Mouse (Mus musculus) forebrain, embryonic 16.5 days (tissue): ENCODE data around the gene Nme2. TPM values are rescaled to one million over a fixed set of nuclear protein-coding genes. Genes with fewer than 3 reads are reported as not detected.
A peak's percentile ranks its signal among the peaks of the same experiment; 100 is the strongest.

ENCODE experiments used
- ATAC-seq: fragments of 200-750 bp; cut with Nextera tagmentation; 2 replicates; pipeline ENCODE4 v1.8.0; 2017; ENCODE audit warnings: mild to moderate bottlenecking, moderate library complexity
- H3K27ac ChIP-seq: fragments of 300-500 bp; sonication (generic); 2 replicates; pipeline ENCODE4 v1.5.1; 2014; ENCODE audit warnings: low read length, control low read depth
- H3K27me3 ChIP-seq: fragments of 300-500 bp; sonication (generic); replicated peaks from 2 replicates; pipeline ENCODE4 v1.6.1; 2014; ENCODE audit warnings: low read length; ENCODE audit not compliant: control insufficient read depth, insufficient read depth
- H3K36me3 ChIP-seq: fragments of 300-500 bp; sonication (generic); 2 replicates; pipeline ENCODE4 v1.6.1; 2014; ENCODE audit not compliant: control insufficient read depth, insufficient read depth
- H3K4me1 ChIP-seq: fragments of 300-500 bp; sonication (generic); replicated peaks from 2 replicates; pipeline ENCODE4 v1.6.1; 2014; ENCODE audit warnings: low read length; ENCODE audit not compliant: control insufficient read depth, insufficient read depth
- H3K4me2 ChIP-seq: fragments of 300-500 bp; sonication (generic); 2 replicates; pipeline ENCODE4 v1.6.1; 2014; ENCODE audit warnings: mild to moderate bottlenecking, low read length, control low read depth
- H3K4me3 ChIP-seq: fragments of 300-500 bp; sonication (generic); replicated peaks from 2 replicates; pipeline ENCODE4 v1.5.1; 2014; ENCODE audit warnings: mild to moderate bottlenecking, low read length, control low read depth
- H3K9ac ChIP-seq: fragments of 300-500 bp; sonication (generic); replicated peaks from 2 replicates; pipeline ENCODE4 v1.6.1; 2014; ENCODE audit warnings: low read depth, low read length, control low read depth
- H3K9me3 ChIP-seq: fragments of 300-500 bp; sonication (generic); 2 replicates; pipeline ENCODE4 v1.6.1; 2016; ENCODE audit warnings: low read length; ENCODE audit not compliant: control insufficient read depth
- WGBS: fragments of 180-500 bp; shearing (Covaris S2); extraction: QIAGEN DNeasy Blood & Tissue Kit; methylation state at CpG from one replicate; pipeline ENCODE4 v1.1.7; 2014; 5-methylcytosine and 5-hydroxymethylcytosine counted together
- polyA plus RNA-seq: library from polyadenylated mRNA; unstranded; fragments of >200 nt; fragmentation: Nextera tagmentation; extraction: Ambion mirVana; gene quantifications from 2 replicates; pipeline ENCODE4 v1.2.1, GENCODE M21; 2015

Nme2 gene
- polyA plus RNA-seq, 1 experiment from 2014 or later, result 86.5 TPM

DNA sequence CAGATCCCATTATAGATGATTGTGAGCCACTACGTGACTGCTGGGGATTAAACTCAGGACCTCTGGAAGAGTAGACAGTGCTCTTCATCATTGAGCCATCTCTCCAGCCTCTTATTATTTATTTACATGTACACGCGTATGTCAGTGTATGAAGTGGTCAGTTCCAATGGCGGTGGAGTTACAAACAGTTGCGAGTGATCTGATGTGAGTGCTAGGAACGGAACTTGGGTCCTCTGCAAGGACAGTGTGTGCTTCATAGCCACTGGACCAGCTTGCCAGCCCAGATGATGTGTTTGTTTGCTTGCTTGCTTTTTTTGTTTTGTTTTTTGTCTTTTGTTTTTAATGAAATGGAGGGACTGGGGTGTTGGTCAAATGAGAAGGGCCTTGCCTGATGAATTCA, 13.1 kb upstream of the Nme2 start:
- ATAC-seq, result no peak
- H3K4me2 ChIP-seq, result no peak overlapping the region
- no peaks in the 10 kb centered on the region for H3K27me3 ChIP-seq
- no peak overlapping the region for H3K9ac ChIP-seq
- no peaks in the 10 kb centered on the region for H3K9me3 ChIP-seq
- H3K36me3 ChIP-seq, result peaks cover 13% of the 10 kb centered on the region
- no peak overlapping the region for H3K4me3 ChIP-seq
- peaks cover 13% of the 10 kb centered on the region for H3K4me1 ChIP-seq
- H3K27ac ChIP-seq, result no peak overlapping the region
- 91% methylated on average over 6 of the region's 6 CpGs for WGBS

DNA sequence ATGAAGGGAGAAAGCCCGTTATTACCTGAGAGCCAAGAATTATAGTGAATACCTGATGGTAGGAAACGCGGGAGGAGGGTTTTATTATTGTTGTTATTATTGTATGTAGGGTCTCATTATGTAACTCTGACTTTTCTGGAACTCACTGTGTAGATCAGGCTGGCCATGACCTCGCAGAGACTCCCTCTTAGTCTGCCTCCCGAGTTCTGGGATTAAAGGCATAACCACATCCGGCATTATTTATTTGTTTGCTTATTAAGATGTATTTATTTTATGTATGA, 12.7 kb upstream of the Nme2 start:
- ATAC-seq, result no peak
- Histone ChIP-seq H3K27ac (peak overlapping the region; percentile 49), H3K36me3 (peaks cover 13% of the 10 kb centered on the region), H3K4me3 (peak overlapping the region; percentile 86; the same call in 1 of the 2 replicates), H3K9me3 (no peaks in the 10 kb centered on the region), H3K4me2 (peak overlapping the region; percentile 39), H3K27me3 (no peaks in the 10 kb centered on the region), H3K9ac (no peak overlapping the region), H3K4me1 (peaks cover 13% of the 10 kb centered on the region)
- WGBS, result 46% methylated on average over 6 of the region's 6 CpGs

DNA sequence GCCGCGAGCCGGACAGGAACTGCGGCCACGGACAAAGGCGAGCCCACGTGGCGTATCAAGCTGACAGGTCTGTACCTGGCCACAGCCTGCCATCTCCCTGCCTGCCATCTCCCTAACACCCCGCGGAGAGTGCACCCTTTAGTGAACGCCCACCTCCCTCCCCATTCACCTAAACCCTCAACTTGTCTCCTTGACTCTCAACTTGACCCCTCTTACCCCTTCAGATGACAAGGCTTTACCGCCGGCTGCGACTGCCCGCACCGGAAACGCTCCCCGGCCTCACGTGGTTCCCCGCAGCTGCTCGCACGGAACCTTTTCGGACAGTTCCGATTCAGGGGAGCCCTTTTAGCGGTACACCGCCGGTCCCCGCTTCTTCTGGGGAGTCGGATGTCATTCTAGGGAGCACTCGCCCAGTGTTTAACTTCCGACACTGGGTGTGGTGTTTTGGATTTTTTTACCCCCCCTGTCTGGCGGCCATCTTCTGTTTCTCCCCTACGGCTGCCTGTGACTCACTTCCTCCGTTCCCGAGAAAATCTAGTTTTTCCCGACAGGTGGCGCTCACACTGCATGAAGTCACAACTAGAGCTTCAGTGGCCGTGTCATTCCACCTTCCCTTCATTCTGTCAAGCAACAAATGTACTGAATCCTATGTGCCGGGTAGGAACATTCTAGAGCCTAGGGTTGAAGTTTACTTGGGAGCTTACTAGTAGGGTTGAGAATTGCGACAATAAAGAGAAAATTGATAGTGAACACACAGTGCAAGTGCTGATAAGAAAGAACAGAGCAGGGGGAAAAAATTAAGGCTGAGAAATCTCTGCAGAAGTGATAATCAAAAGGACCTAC, 12.2 kb upstream of the Nme2 start, which contains the start of the genes Gm20390 and Nme1:
Gene Gm20390 (minus strand): TSS at position 289 of the 843 bp plus-strand sequence.
Gene Nme1 (minus strand): TSS at position 517 of the 843 bp plus-strand sequence.
- Histone ChIP-seq H3K4me2 (peak within 1 kb of the TSS; percentile 73), H3K4me3 (peak within 1 kb of the TSS; percentile 86), H3K36me3 (peaks cover 13% of the 10 kb centered on the region), H3K9ac (peak within 1 kb of the TSS; percentile 82), H3K27me3 (no peaks in the 10 kb centered on the region), H3K27ac (peak within 1 kb of the TSS; percentile 79), H3K4me1 (peaks cover 13% of the 10 kb centered on the region), H3K9me3 (no peaks in the 10 kb centered on the region)
- peak; percentile 96 for ATAC-seq
- under 1% methylated on average over 40 of the region's 40 CpGs for WGBS

DNA sequence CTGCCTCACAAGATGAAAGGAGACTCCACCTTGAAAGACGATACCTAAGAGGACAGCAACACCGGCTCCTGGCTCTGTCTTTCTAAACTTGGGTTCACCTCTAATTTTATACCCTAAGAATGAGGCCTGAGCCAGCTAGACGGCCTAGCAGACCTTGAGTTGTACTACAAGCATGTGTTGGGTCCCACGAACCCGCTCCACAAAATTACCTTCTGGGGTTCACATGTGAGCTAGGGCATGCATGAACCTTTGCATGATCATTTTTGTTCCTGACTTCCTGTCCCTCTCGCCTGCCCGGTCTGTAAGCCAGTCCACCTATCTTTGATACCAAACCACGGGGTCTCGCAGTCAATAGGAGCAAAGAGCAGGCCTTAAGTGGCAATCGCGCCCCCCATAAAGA, 11.3 kb upstream of the Nme2 start:
- no peaks in the 10 kb centered on the region for H3K9me3 ChIP-seq

DNA sequence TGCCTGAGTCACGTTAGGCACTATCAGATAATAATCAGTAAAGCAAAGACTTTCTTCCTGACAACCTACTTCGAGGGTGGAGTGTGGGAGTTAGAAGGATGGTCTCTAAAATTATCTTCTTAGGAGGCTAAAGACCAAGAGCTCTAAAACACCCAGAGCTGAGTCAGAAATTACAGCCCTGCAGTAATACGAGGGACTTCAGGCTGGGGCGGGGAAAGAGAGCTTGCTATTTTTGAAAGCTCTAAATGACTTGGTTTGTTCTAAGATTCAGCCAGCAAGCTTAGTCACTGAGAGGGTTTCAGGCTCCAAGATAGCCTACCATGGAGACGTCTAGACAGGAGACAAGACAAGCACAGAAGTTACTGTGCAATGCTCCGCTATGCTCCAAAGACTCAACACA, 9.3 kb upstream of the Nme2 start:
- no peak for ATAC-seq
- no peaks in the 10 kb centered on the region for H3K9me3 ChIP-seq
- H3K36me3 ChIP-seq, result peaks cover 35% of the 10 kb centered on the region
- 96% methylated on average over 6 of the region's 6 CpGs for WGBS
- no peaks in the 10 kb centered on the region for H3K27me3 ChIP-seq
- H3K4me1 ChIP-seq, result peaks cover 13% of the 10 kb centered on the region
- H3K4me2 ChIP-seq, result no peak overlapping the region
- H3K9ac ChIP-seq, result no peak overlapping the region
- no peak overlapping the region for H3K27ac ChIP-seq
- no peak overlapping the region for H3K4me3 ChIP-seq

More for the DNA sequence above, 11.3 kb upstream of the Nme2 start:
- Histone ChIP-seq H3K9ac (peak overlapping the region; percentile 82), H3K4me3 (peak overlapping the region; percentile 86), H3K4me1 (peaks cover 13% of the 10 kb centered on the region), H3K27me3 (no peaks in the 10 kb centered on the region), H3K36me3 (peaks cover 21% of the 10 kb centered on the region), H3K4me2 (peak overlapping the region; percentile 73), H3K27ac (peak overlapping the region; percentile 79)
- 5% methylated on average over 11 of the region's 11 CpGs for WGBS
- no peak for ATAC-seq

DNA sequence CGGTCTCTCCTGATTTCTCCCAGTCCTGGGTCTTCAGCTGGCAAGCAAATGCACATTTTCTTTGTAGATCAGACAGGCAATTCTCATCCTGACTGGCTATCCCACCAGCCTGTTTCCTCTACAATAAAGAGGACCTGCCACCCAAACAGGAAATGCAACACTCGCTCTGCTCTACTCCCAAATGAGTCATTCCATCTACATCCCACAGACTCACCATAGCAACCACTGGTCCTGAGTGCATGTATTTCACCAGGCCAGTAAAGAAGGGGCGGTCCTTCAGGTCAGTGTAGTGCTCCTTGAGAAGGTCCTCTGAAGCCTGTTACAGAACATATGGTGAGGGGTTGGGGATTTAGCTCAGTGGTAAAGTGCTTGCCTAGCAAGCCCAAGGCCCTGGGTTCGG, 7.0 kb upstream of the Nme2 start:
- WGBS, result 79% methylated on average over 4 of the region's 4 CpGs
- no peaks in the 10 kb centered on the region for H3K9me3 ChIP-seq
- H3K27me3 ChIP-seq, result no peaks in the 10 kb centered on the region
- no peak overlapping the region for H3K4me2 ChIP-seq
- no peak overlapping the region for H3K9ac ChIP-seq
- H3K4me3 ChIP-seq, result no peak overlapping the region
- H3K27ac ChIP-seq, result no peak overlapping the region
- H3K36me3 ChIP-seq, result peaks cover 54% of the 10 kb centered on the region
- H3K4me1 ChIP-seq, result peaks cover 8% of the 10 kb centered on the region
- no peak for ATAC-seq

DNA sequence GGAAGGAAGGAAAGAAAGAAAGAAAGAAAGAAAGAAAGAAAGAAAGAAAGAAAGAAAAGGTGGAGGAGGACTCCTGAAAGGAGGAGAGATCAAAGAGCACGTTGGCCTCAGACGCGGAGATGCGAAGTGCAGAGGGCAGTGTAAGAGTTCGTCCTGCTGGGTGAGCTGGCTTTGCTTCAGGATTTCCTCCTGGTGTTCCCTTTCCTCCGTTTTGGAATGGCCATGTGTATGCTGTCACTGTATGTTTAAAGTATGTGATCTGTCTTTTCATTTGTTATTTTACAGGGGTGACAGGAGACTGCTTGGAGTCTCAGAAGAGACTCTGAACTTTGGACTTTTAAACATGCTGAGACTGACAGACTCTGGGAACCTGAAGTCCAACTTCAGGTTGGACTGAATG, 5.4 kb upstream of the Nme2 start:
- Histone ChIP-seq H3K4me2 (no peak overlapping the region), H3K27me3 (no peaks in the 10 kb centered on the region), H3K4me3 (no peak overlapping the region), H3K9me3 (no peaks in the 10 kb centered on the region), H3K4me1 (peaks cover under 1% of the 10 kb centered on the region), H3K9ac (no peak overlapping the region), H3K27ac (no peak overlapping the region), H3K36me3 (peaks cover 54% of the 10 kb centered on the region)
- ATAC-seq, result no peak
- WGBS, result 93% methylated on average over 6 of the region's 6 CpGs

DNA sequence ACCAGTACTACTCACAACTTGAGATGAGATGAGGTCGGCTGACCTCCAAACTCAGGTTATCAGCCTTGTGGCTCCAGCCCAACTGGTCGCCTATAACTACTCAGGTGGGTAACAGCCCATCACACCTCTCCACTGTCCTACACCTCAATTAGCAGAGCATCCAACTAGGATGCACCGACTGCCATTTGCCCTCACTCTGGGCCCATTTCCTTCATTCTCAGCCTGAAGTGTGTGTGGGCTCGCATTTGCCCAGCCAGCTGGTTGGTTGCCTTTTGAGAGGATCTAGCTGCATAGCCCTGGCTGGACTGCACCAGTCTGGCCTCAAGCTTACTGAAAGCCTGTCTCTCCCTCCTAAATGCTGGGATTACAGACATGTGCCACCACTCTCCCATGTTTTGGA, 1.7 kb upstream of the Nme2 start:
- no peak for ATAC-seq
- no peak overlapping the region for H3K9ac ChIP-seq
- no peaks in the 10 kb centered on the region for H3K27me3 ChIP-seq
- peaks cover 36% of the 10 kb centered on the region for H3K36me3 ChIP-seq
- 88% methylated on average over 4 of the region's 4 CpGs for WGBS
- H3K27ac ChIP-seq, result no peak overlapping the region
- no peaks in the 10 kb centered on the region for H3K9me3 ChIP-seq
- H3K4me2 ChIP-seq, result no peak overlapping the region
- H3K4me1 ChIP-seq, result peaks cover 18% of the 10 kb centered on the region
- H3K4me3 ChIP-seq, result no peak overlapping the region

DNA sequence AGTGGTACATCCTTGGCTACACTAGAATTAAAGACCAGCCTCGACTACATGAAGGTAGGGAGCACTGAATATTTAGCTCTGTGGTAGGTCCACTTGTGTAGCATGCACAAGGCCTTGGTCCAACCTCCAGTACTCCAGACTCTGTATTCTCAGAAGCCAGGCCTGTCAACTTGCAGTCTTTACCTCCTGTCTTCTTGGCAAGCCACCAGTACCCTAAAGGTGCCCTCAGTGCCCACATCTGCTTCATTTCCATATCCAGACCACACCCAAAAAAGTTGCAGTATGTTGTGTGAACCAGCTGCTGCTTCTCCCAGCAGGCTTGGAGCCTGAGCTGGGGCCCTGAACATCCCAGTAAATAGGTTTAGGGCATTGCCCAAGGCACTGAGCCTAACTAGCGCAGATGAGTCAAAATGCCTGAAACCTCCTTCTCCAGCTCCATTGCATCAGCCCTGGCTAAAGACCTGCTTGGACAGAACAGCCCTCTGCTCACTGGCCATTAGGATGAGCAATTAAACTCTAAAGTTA, 1.0 kb upstream of the Nme2 start:
- H3K27me3 ChIP-seq, result no peaks in the 10 kb centered on the region
- 88% methylated on average over 2 of the region's 2 CpGs for WGBS

More for the DNA sequence above, 1.0 kb upstream of the Nme2 start:
- H3K9me3 ChIP-seq, result no peaks in the 10 kb centered on the region
- peaks cover 30% of the 10 kb centered on the region for H3K36me3 ChIP-seq
- no peak for ATAC-seq
- peaks cover 18% of the 10 kb centered on the region for H3K4me1 ChIP-seq
- no peak overlapping the region for H3K9ac ChIP-seq
- no peak overlapping the region for H3K4me3 ChIP-seq
- H3K4me2 ChIP-seq, result no peak overlapping the region
- H3K27ac ChIP-seq, result no peak overlapping the region
